Mouse (Mus musculus) cerebellum, postnatal 14 days (tissue): ENCODE measurements around the gene Dis3.
"Not testable (repeated sequence)": the region's sequence is repeated elsewhere in the genome, so short reads cannot be mapped to it uniquely, and the experiment has no call there.

ENCODE experiments used
- DNase-seq, 2 experiments: peaks; one replicate each; pipeline ENCODE4 v3.0.0; 2021; ENCODE audit warnings: mixed read lengths in 2 of 2

Gene Dis3

GRCm38 (mm10) chr14:99060616-99061015 lies 39.0 kb downstream of the Dis3 start:
- peak; percentile 22 for DNase-seq

- peak; percentile 30 to 58 for DNase-seq
These were observed 40.5 kb downstream of the Dis3 start for GRCm38 (mm10) chr14:99058959-99059586.

DNA sequence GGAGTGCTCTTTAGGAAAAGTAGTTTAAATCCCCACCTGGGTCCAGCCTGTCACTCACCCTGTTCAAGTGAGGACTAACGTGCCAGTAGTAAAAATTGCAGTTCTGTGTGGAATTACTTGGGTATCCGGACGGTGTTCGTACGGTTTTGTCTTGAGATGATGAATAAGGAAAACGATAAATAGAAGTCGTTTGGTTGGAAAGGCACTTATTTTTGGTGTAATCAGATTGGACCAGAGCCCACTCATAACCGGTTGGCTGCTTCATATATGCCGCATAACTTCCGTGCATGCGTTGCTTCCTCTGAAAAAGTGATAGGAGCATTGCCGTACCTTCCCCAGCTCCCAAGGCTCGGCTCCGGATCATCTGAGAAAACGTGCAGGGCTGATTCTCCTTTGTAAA lies 52.8 kb downstream of the Dis3 start:
- DNase-seq = no peak

GRCm38 (mm10) chr14:99046031-99046781 lies 53.4 kb downstream of the Dis3 start, which contains the start of the genes Mzt1 and Bora:
Gene Mzt1 (minus strand): TSS chr14:99046134.
Gene Bora (plus strand): TSS chr14:99046222.
- peak; percentile 93 to 96 for DNase-seq

GRCm38 (mm10) chr14:99045378-99046030 lies 54.1 kb downstream of the Dis3 start:
- peak in 1 of 2 experiments; percentile 49 for DNase-seq

DNA sequence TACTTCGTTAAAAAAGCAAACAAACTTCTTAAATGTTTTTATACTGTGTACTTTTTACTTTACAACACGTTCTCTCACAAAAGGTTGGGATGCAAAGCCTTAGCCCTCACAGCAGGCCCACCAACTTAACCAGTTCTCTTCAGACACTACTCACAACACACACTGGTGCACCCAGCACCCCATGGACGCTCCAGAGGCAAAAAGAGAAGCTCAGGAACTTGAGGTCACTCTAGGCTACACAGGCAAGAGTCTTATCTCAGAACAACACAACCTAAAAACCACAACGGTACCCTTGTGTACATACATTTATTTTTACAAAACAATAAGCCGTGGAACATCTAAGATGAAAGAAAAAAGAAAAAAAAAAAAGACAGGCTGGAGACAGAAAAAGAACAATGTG lies 54.9 kb downstream of the Dis3 start:
- no peak for DNase-seq

DNA sequence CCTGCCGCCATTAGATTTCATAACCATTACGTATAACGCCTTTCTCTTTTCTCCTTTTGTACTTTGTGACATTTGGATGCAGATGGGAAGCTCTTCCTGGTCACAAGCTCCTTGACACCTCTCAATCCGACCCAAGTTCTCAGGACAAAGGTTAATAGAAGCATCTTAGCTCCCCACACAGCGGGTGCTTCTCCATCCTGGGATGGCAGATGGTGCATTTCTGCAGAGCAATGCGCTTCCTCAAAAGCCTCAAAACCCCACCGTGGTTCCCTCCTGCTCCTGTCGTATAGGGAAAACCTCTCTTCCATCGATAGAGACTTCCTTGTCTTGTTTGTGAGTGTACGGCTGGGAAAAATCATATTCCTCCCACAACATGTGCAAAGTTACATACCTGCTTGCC lies 55.5 kb downstream of the Dis3 start:
- peak; percentile 17 to 31 for DNase-seq

DNA sequence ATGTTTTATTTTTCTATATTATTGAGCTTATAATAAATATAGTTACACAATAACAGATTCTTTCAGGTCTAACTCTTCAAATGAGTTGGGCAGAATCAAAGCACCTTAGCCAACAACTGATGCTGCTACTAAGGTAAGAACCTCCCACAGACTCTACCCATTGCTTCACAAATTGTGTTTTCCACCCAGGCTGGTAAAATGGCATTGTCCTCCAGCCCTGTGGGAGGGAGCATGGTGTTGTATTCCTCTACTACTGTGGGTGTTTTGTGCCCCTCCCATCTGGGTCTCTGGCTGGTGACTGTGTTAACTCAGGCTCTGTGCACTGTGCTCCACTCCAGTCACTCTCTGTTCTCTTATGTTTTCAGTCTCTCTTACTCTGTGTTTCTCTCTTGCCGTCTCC lies 56.1 kb downstream of the Dis3 start:
- DNase-seq = no peak

DNA sequence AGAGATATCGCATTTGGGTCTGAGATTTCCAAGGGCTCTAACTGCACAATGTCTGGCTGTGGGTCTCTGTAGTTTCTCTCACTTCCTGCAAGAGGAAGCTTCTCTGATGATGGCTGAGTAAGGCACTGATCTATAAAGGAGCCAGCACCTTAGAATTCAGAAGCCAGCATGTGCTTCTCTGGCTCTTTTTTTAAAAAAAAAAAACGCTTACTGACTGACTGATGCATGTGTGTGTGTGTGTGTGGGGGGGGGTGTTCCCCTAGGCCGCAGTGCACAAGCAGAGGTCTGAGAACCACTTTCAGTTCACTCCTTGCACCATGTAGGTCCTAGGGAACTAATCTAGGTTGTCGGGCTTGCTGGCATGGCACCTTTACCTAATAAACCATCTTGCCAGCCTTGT lies 58.2 kb downstream of the Dis3 start:
- no peak for DNase-seq

- DNase-seq = not testable (repeated sequence)
These were observed 60.3 kb downstream of the Dis3 start for GRCm38 (mm10) chr14:99039308-99039707.

- no peak for DNase-seq
These were observed 61.9 kb downstream of the Dis3 start for GRCm38 (mm10) chr14:99037703-99038102.

GRCm38 (mm10) chr14:99036039-99036438 lies 63.5 kb downstream of the Dis3 start:
- DNase-seq = no peak

DNA sequence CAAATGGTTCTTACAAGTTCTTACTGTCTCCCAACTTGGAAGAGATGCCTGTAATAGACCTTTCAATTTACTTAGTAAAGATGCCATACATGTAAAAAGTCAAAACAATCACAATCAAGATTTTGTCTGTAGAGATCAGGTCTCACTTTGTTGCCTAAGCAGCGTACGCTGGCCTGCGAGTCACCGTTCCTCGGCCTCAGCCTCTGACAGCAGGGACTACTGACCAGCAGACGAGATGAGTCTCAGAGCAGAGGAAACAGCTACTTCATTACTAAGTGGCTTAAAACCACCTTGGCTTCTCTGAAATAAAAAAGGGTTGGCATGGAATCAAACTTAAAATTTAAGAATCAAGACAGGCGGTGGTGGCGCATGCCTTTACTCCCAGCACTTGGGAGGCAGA lies 64.7 kb downstream of the Dis3 start:
- DNase-seq = not testable (repeated sequence)

- DNase-seq = no peak
These were observed 67.0 kb downstream of the Dis3 start for GRCm38 (mm10) chr14:99032596-99032995.

GRCm38 (mm10) chr14:99031337-99031873 lies 68.2 kb downstream of the Dis3 start:
- no peak for DNase-seq

DNA sequence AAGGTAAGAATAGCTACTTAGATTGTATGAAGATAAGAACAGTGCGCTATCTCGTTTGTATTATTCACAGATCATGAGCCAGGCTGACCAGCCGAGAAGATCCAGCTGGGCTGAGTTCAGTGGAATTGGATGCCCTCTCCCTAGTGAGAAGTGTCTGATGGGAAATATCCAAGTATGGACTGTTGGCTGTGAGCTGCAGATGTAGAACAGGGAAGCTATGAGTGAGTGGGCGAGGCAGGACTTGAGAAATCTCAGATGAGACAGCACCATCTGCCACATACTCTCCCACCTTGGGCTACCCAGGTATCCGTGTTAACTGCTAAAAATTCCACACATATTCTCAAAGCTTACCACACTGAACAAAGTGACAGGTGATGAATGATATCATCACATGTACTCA lies 69.6 kb downstream of the Dis3 start:
- no peak for DNase-seq
